ENCODE assay signal across 22 mouse cellular contexts in the genomic region with DNA sequence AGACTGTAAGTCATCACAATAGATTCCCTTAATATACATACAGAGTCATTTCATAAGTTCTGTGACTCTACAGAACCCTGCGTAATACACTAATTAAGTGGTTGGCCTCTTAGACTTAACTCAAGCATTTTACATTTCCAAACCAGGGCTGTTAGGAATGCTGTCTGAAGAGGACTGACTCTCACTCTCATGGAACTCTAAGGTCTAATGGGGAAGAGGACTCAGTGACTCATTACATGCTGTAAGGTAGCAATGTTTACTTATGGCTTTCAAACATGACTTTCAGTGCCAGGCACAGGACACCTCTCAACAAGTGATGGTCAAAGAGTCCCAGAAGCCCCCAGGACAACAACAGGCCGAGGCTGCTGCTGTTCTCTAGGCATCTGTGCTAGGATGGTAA.
"Had no signal": no experiment of that assay in that cellular context is flagged by ENCODE, and none has a peak within 500 bp of the region (broad histone marks: within the 10 kb centered on the region; RNA-seq: fewer than 3 reads in every experiment).

No protein-coding gene starts in this region.

- H3K36me3 ChIP-seq: liver, embryonic 15.5 days; lung, embryonic 15.5 days; midbrain, embryonic 13.5 days; midbrain, embryonic 15.5 days; neural tube, embryonic 13.5 days; neural tube, embryonic 15.5 days had no signal

- DNase-seq: liver, postnatal 0 days; lung, adult 2 months; lung, postnatal 10 days; lung, postnatal 36 days; retina, postnatal 1 day; right cerebral cortex, adult 18-20 months; right cerebral cortex, postnatal 25 days; right cerebral cortex, postnatal 4 days; spleen, adult 18-20 months; thymus, adult 2 months; thymus, postnatal 25 days; thymus, postnatal 4 days had no signal

- H3K9ac ChIP-seq: liver, embryonic 15.5 days; liver, postnatal 0 days; lung, embryonic 15.5 days; midbrain, embryonic 13.5 days; midbrain, embryonic 15.5 days; neural tube, embryonic 13.5 days; neural tube, embryonic 15.5 days had no signal

- H3K9me3 ChIP-seq: liver, embryonic 15.5 days; lung, embryonic 15.5 days; midbrain, embryonic 13.5 days; midbrain, embryonic 15.5 days; neural tube, embryonic 13.5 days; neural tube, embryonic 15.5 days had no signal

- ATAC-seq: liver, postnatal 0 days; midbrain, embryonic 13.5 days; midbrain, embryonic 15.5 days had no signal

- H3K4me1 ChIP-seq: lung, embryonic 15.5 days; midbrain, embryonic 13.5 days; midbrain, embryonic 15.5 days; neural tube, embryonic 13.5 days had no signal

- H3K4me2 ChIP-seq: liver, embryonic 15.5 days; lung, embryonic 15.5 days; midbrain, embryonic 11.5 days; midbrain, embryonic 13.5 days; midbrain, embryonic 15.5 days; neural tube, embryonic 13.5 days; neural tube, embryonic 15.5 days had no signal

- H3K27ac ChIP-seq: liver, embryonic 15.5 days; lung, embryonic 15.5 days; macrophage; midbrain, embryonic 13.5 days; midbrain, embryonic 15.5 days; neural tube, embryonic 13.5 days; neural tube, embryonic 15.5 days had no signal

- H3K4me3 ChIP-seq: liver, embryonic 15.5 days; lung, embryonic 15.5 days; megakaryocyte, embryonic 14.5 days; midbrain, embryonic 13.5 days; midbrain, embryonic 15.5 days; myocyte; neural tube, embryonic 13.5 days; neural tube, embryonic 15.5 days had no signal

- H3K27me3 ChIP-seq: liver, embryonic 15.5 days; lung, embryonic 15.5 days; megakaryocyte, embryonic 14.5 days; midbrain, embryonic 13.5 days; midbrain, embryonic 15.5 days; neural tube, embryonic 13.5 days; neural tube, embryonic 15.5 days had no signal
